Mouse (Mus musculus): Measurements from ENCODE around the gene Mfap5.

- TF ChIP-seq EP300 (IDR thresholded peaks at IDR 0.05; ENCODE audit: low read depth) (no peak), CTCF (IDR thresholded peaks at IDR 0.05; ENCODE audit: low read depth) (no peak)
Measured at GRCm38 (mm10) chr6:122539564-122539963, 33.9 kb downstream of the Mfap5 start.
